Mouse (Mus musculus) urinary bladder, postnatal 25 days (tissue): Measurements from ENCODE around the gene Ssrp1.

Experiments
- DNase-seq: peaks from one replicate; pipeline ENCODE4 v3.0.0; 2022; ENCODE audit warnings: low spot score

The Ssrp1 gene

GRCm38 (mm10) chr2:85036507-85037046, 457 bp upstream of the Ssrp1 start:
- DNase-seq: no peak

DNA sequence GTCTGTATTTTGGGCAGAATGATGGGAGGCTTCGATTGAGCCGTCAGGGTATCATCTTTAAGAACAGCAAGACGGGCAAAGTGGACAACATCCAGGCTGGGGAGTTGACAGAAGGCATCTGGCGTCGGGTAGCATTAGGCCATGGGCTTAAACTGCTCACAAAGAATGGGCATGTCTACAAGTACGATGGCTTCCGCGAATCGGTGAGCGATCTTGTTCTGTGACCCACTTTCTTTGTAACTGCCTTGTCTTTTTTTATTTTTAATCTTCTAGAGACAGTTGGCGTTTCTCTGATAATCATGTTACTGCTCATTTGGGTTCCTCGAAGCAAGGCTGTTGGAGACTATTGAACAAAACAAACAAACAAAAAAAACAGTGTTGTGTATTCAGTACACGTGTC, 1.3 kb downstream of the Ssrp1 start:
- DNase-seq: no peak

DNA sequence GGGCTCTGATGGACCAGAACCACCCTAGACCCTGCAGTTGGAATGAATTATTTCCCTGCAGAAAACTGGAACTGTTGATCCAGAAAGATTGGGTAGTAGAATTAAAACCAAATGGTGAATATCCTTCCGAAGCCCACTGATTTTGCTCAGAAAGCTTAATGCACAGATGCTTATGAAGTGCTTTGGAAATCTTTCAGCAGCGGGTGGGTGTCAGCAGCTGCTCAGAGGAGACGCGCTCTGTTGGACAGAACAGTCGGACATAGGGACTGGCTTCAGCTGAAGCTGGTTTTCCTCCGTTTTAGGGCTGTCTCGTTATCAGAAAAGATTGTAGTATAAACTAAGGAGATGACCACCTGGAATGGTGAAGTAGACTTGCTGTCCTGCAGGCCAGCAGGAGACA, 6.6 kb downstream of the Ssrp1 start:
- DNase-seq: no peak

DNA sequence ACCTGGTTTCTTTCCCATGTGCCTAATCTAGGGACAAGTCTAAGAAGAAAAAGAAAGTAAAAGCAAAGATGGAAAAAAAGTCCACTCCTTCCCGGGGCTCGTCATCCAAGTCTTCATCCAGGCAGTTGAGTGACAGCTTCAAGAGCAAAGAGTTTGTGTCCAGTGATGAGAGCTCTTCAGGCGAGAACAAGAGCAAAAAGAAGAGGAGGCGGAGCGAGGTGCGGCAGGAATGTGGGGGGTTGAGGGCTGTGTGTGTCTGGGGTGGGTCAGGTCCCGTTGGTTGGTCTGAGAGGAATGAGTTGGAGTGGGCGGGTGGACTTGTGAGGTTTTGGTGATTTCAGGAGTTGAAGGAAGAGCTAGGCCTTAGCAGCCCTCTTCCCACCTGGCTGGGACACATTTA, 9.2 kb downstream of the Ssrp1 start:
- DNase-seq: no peak

DNA sequence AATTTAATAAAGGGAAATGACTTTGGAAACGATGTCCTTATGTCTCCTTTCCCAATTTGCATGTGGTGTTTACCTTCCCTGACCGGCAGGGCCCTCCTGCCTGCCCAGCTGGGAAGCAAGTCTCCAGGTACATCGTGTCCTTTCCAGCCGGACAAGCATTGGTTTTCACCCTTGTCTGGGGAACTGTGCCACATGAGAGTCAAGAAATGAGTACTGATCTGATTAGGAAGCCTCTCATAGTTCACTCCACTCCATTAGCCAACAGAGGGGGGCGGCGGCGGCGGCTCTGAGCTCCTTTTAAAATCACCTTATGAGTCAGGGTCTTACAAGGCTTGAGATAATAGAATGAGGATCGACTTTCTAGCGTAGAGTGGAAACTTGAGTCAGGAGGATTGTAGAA, 10.0 kb downstream of the Ssrp1 start:
- DNase-seq: no peak

- DNase-seq: peak; percentile 98
Observed at GRCm38 (mm10) chr2:85047596-85048167, 10.6 kb downstream of the Ssrp1 start, which contains the start of gene Tnks1bp1. Gene Tnks1bp1, plus strand, starts transcription at chr2:85048022.

GRCm38 (mm10) chr2:85048168-85048751, 11.2 kb downstream of the Ssrp1 start:
- DNase-seq: peak; percentile 61

DNA sequence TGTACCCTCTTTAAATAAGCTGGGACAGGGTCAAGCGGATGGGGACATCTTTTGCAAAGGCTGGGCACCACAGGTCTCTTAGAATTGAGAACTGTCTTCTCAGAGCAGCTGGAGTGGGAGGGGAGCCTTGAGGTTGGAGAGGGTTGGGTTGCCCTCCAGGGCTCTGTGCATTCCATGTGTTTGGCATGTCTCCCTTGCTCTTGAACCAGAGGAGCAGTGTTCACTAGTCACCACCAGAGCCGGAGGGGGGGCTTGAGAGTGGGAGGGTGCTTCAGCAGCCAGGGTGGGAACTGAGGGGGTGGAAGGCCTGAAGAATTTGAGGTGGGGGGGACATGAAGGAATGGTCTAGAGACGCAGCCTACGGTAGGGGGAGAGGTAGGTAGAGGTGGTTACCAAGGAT, 12.2 kb downstream of the Ssrp1 start:
- no peak for DNase-seq

DNA sequence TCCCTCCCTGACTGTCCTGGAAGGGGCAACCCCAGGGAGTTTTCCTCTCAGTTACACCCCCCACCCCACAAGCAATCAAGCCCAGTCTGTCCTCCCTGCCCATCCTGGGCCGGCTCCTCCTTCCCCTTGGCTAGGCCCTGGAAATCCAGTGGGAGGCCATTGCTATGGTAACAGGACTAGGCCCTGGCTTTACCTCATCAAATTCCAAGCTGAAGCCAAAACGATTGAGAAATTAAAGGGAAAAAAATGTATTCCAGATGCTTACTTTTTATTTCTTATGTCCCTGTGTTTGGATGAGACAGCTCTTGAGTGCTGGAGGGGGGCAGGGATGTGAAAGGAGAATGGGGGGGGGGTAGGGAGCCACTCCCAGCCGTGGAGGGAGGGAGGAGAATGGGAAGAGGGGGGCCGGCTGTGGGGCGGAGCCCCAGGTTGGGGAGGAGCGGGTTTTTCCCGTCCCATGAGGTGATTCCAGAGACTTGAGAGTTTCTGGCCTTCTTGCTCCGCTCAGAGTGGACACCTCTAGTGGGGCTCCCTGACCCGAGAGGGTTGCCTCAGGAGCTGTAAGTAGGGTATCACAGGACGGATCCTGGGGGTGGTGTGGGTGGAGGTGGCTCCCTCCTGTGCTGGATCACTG, 13.1 kb downstream of the Ssrp1 start:
- DNase-seq: peak; percentile 65

DNA sequence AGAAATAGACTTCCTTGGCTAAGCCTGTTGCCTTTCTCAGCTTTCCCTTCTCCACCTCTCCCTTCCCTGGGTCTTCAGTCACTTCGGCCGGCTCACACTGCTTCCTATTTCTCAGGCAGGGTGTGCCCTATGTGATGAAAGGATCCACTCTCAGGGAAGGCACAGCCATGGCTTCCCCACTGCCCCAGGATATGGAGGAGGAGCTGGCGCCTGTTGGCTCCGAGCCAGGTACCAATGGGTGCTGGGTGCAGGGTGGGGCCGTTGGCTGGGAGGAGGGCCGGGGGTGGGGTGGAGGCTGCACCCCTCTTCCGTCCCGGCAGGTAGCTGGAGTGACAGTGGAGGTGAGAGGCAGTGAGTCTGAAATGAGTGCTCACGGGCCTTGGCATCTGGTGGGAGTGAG, 13.7 kb downstream of the Ssrp1 start:
- peak; percentile 63 for DNase-seq

DNA sequence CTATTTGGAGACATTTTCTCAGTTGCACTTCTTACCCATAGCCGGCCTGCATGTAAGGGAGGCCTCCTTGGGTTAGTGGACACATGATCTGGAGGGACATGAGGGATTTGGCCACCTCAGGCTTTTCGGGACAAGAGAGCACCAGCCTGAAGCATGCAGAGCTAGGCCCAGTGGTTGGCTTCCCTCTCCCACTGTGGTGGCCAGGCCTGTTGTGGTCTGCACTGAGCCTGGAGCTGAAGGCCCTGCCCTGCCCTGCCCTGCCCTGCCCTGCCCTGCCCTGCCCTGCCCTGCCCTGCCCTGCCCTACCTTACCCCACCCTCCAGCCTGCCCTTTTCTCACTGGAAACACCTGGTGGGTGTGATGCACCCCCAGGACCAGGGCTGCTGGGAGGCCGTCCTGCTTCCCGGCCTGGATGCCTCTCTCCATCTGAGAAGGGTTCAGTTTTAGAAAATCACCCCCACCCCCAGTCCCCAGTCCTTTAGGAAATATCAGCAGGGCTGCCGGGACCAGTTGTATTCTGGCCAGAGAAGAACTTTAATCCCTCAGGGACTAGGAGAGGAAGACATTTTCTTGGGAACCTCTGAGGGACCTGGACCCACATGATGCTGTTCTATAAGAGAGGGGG, 16.3 kb downstream of the Ssrp1 start:
- no peak for DNase-seq

DNA sequence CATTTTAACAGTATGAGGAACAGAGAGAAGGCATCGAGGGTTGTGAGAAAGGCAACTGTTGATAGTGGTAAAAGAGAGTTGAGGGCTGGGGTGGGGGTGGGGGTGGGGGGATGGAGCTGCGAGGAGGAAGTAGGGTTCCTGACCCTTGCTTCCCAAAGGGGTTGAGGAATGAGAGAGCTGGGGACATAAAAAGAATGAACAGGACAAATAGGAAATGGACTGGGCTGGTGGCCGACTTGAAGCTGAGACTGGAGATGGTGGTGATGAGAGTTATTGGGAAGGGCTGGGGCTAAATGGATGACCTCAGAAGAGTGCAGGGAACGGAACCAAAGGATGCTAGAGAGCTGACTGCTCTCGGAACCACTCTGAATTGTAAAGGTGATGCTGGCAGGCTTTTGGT, 19.7 kb downstream of the Ssrp1 start:
- DNase-seq: no peak

DNA sequence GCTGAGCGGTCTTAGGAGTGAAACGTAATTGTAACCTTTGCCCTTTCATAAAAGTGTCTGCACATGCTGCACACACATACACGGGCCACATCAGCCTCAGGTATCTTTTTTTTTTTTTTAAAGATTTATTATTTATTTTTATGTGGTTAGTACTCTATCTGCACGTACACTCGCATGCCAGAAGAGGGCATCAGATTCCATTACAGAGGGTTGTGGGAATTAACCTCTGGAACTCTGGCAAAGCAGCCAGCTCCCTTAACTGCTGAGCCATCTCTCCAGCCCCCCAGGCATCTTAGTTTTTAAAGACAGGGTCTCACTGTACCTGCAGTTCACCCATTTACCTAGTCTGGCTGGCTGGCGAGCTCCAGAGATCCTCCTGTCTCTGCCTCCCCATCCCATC, 22.6 kb downstream of the Ssrp1 start:
- DNase-seq: no peak

DNA sequence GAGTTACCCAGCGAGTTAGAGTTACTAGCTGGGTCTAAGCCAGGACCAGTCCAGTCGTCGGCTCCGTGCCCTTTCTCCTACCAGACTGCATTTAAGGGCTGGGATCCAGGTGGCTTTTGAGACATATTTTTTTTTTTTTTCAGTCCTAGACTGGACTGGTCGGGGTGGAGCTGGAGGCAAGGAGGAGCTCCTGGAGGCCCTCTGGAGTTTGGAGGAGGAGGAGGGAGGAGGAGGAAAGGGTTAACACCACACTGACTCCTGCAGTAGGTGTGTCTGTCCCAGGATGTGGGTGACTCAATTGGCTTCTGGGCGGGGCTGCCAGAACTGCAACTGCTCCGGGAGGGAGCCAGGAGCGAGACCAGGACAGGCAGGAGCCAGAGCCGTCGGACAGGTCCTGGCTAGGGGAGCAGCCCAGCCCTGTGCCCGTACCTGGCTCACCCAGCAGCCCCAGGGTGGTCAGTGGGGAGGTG, 23.6 kb downstream of the Ssrp1 start:
- DNase-seq: peak; percentile 68

GRCm38 (mm10) chr2:85061107-85061541, 24.1 kb downstream of the Ssrp1 start:
- peak; percentile 47 for DNase-seq

DNA sequence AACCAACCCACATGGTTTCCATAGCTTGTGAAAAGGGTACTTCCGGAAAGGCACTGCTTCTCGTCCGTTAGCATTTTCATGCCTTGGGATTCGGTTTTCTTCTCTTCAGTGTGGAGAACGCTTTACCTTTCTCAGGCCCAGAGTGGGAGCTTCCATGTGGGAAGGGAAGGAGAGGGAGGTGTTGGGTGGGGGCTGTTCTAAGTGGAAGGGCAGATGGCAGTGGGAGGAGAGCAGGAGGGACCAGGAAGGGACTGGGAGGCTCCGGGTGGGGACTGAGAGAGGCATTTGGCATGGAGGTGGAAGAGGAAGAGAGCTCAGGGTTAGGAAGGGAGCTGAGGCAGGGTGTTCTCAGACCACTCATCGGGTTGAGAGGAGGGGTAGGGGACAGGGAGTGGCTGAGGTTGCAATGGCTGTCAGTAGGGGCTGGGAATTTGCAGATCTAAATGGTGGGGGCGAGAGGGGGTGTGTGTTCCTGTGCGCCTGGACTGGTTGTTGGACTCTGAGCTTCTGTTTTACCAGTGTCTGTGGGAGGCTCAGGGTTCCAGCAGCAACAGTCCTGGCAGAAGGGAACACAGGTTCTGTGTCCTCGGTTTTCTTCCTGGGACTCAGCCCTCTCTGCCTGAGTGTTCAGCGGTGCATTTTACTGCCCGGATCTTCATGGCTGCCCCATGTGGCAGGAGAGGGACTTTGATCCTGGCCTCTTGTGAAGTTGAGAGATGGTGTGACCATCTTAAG, 28.3 kb downstream of the Ssrp1 start:
- no peak for DNase-seq

DNA sequence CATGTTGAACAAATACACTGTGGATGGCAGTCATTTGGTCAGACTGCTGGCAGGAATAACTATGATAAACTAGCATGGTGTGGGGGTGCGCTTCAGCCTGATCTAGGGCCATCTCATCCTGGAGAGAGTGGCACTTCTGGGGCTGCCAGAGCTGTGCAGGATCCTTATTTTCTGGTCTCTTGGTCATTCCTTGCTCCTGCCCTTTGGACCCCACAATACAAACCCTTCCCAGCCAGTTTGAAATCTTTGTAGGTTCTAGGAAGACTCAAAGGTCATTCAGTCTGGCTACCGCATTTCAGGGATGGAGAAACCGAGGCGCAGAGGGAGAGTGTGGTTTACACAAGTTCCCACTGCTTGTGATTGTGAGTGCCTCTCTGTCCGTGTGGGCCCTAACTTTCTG, 29.9 kb downstream of the Ssrp1 start:
- DNase-seq: no peak

GRCm38 (mm10) chr2:85067903-85068625, 31.0 kb downstream of the Ssrp1 start:
- no peak for DNase-seq

DNA sequence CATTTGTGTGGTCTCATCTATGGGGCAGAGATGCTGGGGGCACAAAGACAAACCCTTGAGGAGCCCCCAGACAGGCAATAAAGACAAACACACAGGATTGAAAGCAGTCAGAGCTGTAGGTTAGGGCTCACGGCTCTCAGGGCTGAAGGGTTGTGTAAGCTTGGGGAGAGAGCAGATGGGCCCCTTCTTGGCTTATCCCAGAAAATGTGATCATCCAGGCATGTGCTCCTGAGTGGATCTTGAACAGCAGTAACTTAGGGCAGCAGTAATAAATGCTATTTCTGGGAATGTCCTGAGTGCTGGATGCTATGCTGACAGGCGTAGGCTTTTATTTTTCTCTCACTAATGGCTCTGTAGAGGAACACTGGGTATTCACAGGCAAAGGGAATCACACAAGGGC, 31.6 kb downstream of the Ssrp1 start:
- no peak for DNase-seq

DNA sequence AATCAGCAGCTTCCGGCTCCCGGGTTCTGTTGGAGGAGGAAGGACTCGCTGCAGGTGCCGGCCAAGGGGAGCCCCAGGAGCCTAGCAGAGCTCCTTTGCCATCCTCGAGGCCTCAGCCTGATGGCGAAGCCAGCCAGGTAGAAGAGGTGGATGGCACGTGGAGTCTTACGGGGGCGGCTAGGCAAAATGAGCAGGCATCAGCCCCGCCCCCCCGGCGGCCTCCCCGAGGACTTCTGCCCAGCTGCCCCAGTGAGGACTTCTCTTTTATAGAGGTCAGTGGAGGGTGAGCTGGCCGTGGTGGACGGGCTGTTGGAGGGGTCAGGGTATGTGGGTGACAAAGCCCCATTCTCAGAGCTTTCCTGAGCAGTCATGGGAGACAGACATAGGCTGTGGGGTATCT, 33.1 kb downstream of the Ssrp1 start:
- no peak for DNase-seq

- no peak for DNase-seq
Observed at GRCm38 (mm10) chr2:85071921-85072320, 34.9 kb downstream of the Ssrp1 start.

DNA sequence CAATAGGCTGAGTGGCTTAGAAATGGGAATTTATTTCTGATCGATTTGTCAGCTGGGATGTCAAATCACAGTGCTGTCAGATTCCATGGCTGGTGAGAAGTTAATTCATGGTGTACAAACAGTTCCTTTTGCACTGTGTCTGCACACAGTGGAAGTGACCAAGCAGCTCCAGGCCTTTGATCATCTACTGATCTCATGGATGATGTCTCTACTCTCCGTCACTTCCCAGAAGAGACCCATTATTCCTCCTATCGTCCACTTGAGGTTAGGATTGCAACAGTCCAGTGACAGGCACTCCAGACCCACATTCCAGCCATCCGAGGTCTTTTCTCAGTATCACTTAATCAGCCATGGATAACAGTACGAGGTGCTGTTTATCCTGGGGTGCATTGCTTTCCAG, 36.7 kb downstream of the Ssrp1 start:
- no peak for DNase-seq
